Mouse (Mus musculus): Measurements from ENCODE around the gene Ralbp1. TPM values are rescaled to one million over a fixed set of nuclear protein-coding genes. Genes with fewer than 3 reads are reported as not detected.

The Ralbp1 gene
- total and polyA plus RNA-seq, 2 experiments from 2014 or later = 40.7 to 47.7 TPM

DNA sequence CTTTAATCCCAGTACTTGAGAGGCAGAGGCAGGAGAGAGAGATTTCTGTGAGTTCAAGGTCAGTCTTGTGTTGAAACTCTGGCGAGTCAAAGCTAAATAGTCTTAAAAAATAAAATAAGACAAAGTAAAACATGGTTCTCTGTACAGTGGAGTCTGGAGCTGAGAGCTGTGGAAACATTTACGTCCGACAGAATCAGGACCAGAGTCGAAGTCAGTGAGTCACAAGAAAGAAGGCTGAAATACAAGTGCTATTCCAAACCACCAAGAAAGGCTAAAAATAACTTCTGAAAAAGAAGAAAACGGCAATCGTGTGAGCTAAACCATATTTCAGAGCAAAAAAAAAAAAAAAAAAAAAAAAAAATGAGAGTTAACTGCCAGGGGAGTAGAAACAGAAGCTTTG lies 16.7 kb upstream of the Ralbp1 start:
- DNase-seq = no peak
- Histone ChIP-seq H3K9ac (no peak overlapping the region), H3K9me3 (ENCODE audit: low read length) (no peaks in the 10 kb centered on the region), H3K4me2 (ENCODE audit: low read depth) (no peak overlapping the region), H3K27ac (ENCODE audit: low read depth, low read length) (no peak overlapping the region), H3K4me3 (ENCODE audit: low read depth, low read length) (no peak overlapping the region), H3K36me3 (ENCODE audit: insufficient read depth) (no peaks in the 10 kb centered on the region), H3K27me3 (ENCODE audit: insufficient read depth, low read length) (no peaks in the 10 kb centered on the region), H3K4me1 (ENCODE audit: insufficient read depth) (no peaks in the 10 kb centered on the region)
- WGBS = 88% methylated on average over 6 of the region's 6 CpGs
- no peak for ATAC-seq
- TF ChIP-seq CTCF (IDR thresholded peaks at IDR 0.05; ENCODE audit: low read depth) = no peak

DNA sequence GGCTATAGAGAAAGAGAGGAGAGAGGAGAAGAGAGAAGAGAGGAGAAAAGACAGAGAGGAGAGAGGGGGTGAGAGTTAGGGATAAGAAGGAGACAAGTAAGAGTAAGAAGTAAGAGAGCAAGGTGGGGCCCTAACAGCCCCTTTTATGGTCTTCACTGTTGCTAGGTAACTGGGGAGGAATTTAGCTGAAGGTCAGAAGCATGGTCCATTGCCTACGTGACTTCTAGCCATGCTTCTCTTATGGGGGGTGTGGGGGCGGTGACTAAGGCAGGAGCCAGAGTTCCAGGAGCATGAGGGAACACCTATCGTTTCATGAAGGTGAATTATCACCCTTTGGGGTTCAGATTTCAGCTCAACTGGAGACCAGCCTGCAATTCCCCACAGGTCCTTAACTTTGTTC lies 10.4 kb upstream of the Ralbp1 start:
- DNase-seq = no peak
- no peak overlapping the region for H3K27ac ChIP-seq (ENCODE audit: low read depth, low read length)
- no peak overlapping the region for H3K4me2 ChIP-seq (ENCODE audit: low read depth)
- WGBS = 63% methylated on average over 3 of the region's 3 CpGs
- no peaks in the 10 kb centered on the region for H3K36me3 ChIP-seq (ENCODE audit: insufficient read depth)
- no peaks in the 10 kb centered on the region for H3K9me3 ChIP-seq (ENCODE audit: low read length)
- H3K27me3 ChIP-seq (ENCODE audit: insufficient read depth, low read length) = no peaks in the 10 kb centered on the region
- no peak overlapping the region for H3K9ac ChIP-seq
- no peak overlapping the region for H3K4me3 ChIP-seq (ENCODE audit: low read depth, low read length)
- ATAC-seq = no peak
- no peaks in the 10 kb centered on the region for H3K4me1 ChIP-seq (ENCODE audit: insufficient read depth)
- no peak for TF ChIP-seq CTCF (IDR thresholded peaks at IDR 0.05; ENCODE audit: low read depth)

DNA sequence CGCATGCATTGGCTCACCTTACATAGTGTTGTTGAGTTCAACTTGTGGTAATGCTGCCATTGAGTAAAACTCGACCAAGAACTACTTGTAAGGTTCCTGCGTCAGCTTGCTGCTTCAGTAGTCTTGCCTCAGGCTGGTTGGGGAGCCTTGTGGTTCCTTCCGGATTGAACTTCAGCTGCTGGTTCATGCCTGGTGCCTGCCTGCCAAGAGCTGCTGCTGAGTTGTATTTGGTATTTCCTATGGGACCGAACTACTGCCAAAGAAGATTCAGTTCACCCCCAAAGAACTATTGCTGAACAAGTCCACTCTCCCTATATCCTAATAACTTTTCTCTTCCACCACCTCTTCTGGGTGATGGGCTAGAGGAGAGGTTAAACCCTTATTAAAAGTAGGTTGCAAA lies 3.9 kb upstream of the Ralbp1 start:
- Histone ChIP-seq H3K4me1 (ENCODE audit: insufficient read depth) (0 out of 2 replicates have a peak, but pooled peaks cover 5% of the 10 kb centered on the region), H3K36me3 (ENCODE audit: insufficient read depth) (no peaks in the 10 kb centered on the region), H3K4me2 (ENCODE audit: low read depth) (no peak overlapping the region), H3K27ac (ENCODE audit: low read depth, low read length) (no peak overlapping the region), H3K9me3 (ENCODE audit: low read length) (no peaks in the 10 kb centered on the region), H3K9ac (no peak overlapping the region), H3K4me3 (ENCODE audit: low read depth, low read length) (no peak overlapping the region), H3K27me3 (ENCODE audit: insufficient read depth, low read length) (no peaks in the 10 kb centered on the region)
- TF ChIP-seq CTCF (IDR thresholded peaks at IDR 0.05; ENCODE audit: low read depth) = no peak
- 79% methylated on average over 5 of the region's 5 CpGs for WGBS
- no peak for ATAC-seq
- no peak for DNase-seq

DNA sequence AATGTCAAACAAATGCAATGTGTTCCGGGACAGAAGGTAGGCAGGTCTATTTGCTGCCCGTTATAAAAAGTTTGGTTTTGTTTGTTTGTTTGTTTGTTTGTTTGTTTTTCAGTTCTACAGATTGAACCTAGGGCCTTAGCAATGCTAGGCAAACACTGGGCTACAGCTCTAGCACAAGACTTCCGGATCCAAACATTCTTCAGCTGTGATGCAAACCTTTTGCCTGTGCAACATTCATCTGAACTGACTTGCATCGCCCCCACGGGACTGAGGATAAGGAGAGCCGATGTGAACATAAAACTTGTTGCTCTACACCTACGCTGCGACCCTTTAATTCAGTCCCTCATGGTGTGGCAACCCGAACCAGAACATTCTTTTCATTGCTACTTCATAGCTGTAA lies 973 bp upstream of the Ralbp1 start:
- peaks cover 19% of the 10 kb centered on the region; the same call in 1 of the 2 replicates for H3K4me1 ChIP-seq (ENCODE audit: insufficient read depth)
- ATAC-seq (no peak), DNase-seq (no peak)
- H3K36me3 ChIP-seq (ENCODE audit: insufficient read depth) = no peaks in the 10 kb centered on the region
- H3K4me2 ChIP-seq (ENCODE audit: low read depth) = peak overlapping the region; percentile 72
- 75% methylated on average over 9 of the region's 9 CpGs for WGBS
- no peak for TF ChIP-seq CTCF (IDR thresholded peaks at IDR 0.05; ENCODE audit: low read depth)
- H3K27ac ChIP-seq (ENCODE audit: low read depth, low read length) = peak overlapping the region; percentile 94; the same call in 1 of the 2 replicates
- H3K27me3 ChIP-seq (ENCODE audit: insufficient read depth, low read length) = no peaks in the 10 kb centered on the region
- H3K9ac ChIP-seq = no peak overlapping the region
- H3K9me3 ChIP-seq (ENCODE audit: low read length) = no peaks in the 10 kb centered on the region
- peak overlapping the region; percentile 66; the same call in 1 of the 2 replicates for H3K4me3 ChIP-seq (ENCODE audit: low read depth, low read length)

DNA sequence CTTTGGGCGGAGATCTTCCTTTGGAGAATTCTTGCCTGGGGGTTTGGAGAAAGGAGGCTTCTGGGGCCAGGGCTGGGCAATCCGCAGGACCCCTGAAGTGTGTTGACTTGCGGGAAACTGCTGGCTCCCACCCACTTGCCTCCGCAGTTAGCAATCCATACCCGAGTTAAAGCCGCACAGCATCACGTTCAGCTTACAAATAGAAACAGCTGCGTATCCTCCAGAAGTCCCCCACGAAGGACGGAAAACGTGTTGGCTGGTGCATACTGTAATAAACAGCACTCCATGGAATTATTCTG lies 251 bp downstream of the Ralbp1 start:
- peak overlapping the region; percentile 66 for H3K4me3 ChIP-seq (ENCODE audit: low read depth, low read length)
- no peaks in the 10 kb centered on the region for H3K36me3 ChIP-seq (ENCODE audit: insufficient read depth)
- H3K27ac ChIP-seq (ENCODE audit: low read depth, low read length) = peak overlapping the region; percentile 94
- H3K27me3 ChIP-seq (ENCODE audit: insufficient read depth, low read length) = no peaks in the 10 kb centered on the region
- ATAC-seq (no peak; the same call in 1 of the 2 replicates), DNase-seq (no peak)
- H3K4me1 ChIP-seq (ENCODE audit: insufficient read depth) = peaks cover 19% of the 10 kb centered on the region; the same call in 1 of the 2 replicates
- peak overlapping the region; percentile 72 for H3K4me2 ChIP-seq (ENCODE audit: low read depth)
- 0% methylated on average over 11 of the region's 11 CpGs for WGBS
- peak overlapping the region; percentile 71 for H3K9ac ChIP-seq
- TF ChIP-seq CTCF (IDR thresholded peaks at IDR 0.05; ENCODE audit: low read depth) = no peak
- no peaks in the 10 kb centered on the region for H3K9me3 ChIP-seq (ENCODE audit: low read length)

DNA sequence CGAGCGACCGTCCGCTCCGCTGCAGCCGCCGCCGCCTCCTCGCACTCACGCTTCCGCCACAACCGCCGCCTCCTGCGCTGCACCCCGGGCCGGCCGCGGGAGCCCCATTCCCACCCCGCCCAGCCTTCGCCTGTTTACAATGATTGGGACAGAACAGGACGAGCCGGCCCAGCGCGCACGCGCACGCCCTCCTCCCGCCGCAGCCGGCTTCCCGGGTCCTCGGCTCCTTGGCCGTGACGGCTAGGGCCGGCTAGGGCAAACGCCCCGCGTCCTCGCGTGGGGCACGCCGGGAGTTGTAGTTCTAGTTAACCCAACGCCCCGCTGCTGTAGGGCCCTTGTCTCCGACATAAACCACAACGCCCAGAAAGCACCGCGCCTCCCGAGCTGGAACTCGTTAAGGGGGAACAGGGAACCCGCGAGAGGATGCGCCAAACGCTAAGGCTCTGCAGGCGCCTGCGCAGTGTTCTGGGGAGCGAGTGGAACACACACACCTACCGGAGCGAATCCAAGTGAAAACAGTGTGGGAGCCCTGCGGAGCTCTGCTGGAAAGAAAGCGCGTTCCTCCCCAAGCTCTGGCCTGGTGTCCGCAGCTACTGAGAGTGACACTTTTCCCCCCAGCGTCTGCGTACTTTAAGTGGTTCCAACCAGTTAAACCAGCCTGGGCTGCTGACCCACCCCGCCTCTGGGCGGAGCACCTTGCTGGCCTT lies 754 bp downstream of the Ralbp1 start:
- peak; percentile 98 for ATAC-seq
- Histone ChIP-seq H3K36me3 (ENCODE audit: insufficient read depth) (no peaks in the 10 kb centered on the region), H3K4me1 (ENCODE audit: insufficient read depth) (peaks cover 19% of the 10 kb centered on the region; the same call in 1 of the 2 replicates), H3K4me2 (ENCODE audit: low read depth) (peak overlapping the region; percentile 96), H3K27me3 (ENCODE audit: insufficient read depth, low read length) (no peaks in the 10 kb centered on the region), H3K4me3 (ENCODE audit: low read depth, low read length) (peak overlapping the region; percentile 66), H3K9ac (peak overlapping the region; percentile 88), H3K9me3 (ENCODE audit: low read length) (no peaks in the 10 kb centered on the region), H3K27ac (ENCODE audit: low read depth, low read length) (peak overlapping the region; percentile 94)
- no peak for TF ChIP-seq CTCF (IDR thresholded peaks at IDR 0.05; ENCODE audit: low read depth)
- WGBS = 0% methylated on average over 67 of the region's 67 CpGs
- peak; percentile 100 for DNase-seq

DNA sequence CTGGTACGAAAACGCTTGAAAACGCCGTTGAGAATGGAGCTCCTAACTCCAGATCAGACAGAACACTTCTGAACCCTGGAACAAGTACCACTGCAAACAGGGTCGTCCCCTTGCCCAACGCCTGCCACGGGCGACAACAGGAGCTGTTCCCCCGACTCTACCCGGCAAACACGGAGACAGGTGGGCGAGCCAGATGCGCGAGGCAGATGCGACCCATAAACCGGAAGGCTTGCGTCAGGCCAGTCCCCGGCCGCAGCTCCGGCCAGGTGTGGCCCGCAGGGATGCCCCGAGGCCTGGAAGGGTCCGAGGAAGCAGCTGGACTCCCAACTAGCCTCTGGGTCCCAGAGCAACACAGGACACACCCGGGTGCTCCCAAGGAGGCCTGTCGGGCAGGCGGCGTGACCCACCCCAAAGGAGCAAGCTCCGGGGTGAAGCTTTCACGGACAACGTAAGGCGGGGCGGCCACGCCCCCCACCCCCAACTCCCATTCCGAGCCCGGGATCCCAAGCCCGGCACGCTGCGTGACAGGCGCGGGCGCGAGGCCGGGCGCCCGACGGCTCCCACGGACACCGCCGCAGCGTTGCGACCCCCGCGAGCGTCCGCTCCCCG lies 1.4 kb downstream of the Ralbp1 start:
- DNase-seq (peak; percentile 29), ATAC-seq (peak; percentile 23)
- no peak for TF ChIP-seq CTCF (IDR thresholded peaks at IDR 0.05; ENCODE audit: low read depth)
- peak overlapping the region; percentile 88 for H3K9ac ChIP-seq
- H3K4me1 ChIP-seq (ENCODE audit: insufficient read depth) = peaks cover 19% of the 10 kb centered on the region; the same call in 1 of the 2 replicates
- WGBS = under 1% methylated on average over 52 of the region's 56 CpGs
- H3K4me2 ChIP-seq (ENCODE audit: low read depth) = peak overlapping the region; percentile 96
- no peaks in the 10 kb centered on the region for H3K9me3 ChIP-seq (ENCODE audit: low read length)
- no peaks in the 10 kb centered on the region for H3K36me3 ChIP-seq (ENCODE audit: insufficient read depth)
- H3K27me3 ChIP-seq (ENCODE audit: insufficient read depth, low read length) = no peaks in the 10 kb centered on the region
- peak overlapping the region; percentile 94 for H3K27ac ChIP-seq (ENCODE audit: low read depth, low read length)
- peak overlapping the region; percentile 66 for H3K4me3 ChIP-seq (ENCODE audit: low read depth, low read length)
